Mouse (Mus musculus): ENCODE results near the gene Tmem60.

The Tmem60 gene

GRCm38 (mm10) chr5:20906191-20906590, 24.2 kb downstream of the Tmem60 start:
- DNase-seq (ENCODE audit: low read depth, low spot score), result no peak

- no peak for DNase-seq (ENCODE audit: low read depth, low spot score)
These were observed 29.8 kb downstream of the Tmem60 start for GRCm38 (mm10) chr5:20911741-20912140.

DNA sequence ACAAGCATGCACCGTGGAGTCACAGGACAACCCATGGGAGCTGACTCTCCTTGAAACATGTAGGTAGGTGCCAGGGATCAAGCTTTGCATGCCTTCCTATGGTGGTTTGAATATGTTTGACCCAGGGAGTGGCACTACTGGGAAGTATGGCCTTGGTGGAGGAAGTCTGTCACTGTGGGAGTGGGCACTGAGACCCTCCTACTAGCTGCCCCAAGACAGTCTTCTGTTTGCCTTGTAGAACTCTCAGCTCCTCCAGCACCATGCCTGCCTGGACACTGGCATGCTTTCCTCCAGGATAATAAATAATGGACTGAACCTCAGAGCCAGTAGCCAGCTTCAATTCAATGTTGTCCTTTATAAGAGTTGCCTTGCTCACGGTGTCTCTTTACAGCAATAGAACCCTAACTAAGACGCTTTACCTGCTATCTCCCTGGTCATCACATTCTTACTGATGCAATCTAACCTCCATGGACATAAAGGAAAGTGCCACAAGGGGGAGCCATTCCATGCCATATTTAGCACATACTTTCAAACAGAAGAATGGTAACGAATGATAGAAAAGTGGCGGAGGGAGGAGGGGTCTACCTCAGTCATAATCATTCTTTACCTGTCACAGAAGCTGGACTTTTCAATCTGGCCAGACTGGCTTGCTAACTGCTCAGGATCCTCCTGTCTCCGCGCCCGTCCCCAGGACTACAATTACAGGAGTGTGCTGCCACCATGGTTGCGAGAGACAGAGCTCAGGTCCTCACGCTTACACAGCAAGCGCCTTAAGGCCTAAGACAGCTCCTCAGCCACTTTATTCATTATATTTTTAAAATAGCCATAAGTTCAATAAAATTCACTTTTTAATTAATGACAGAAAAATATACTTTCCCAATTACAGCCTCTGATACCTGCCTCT, 31.6 kb downstream of the Tmem60 start:
- DNase-seq (ENCODE audit: low read depth, low spot score), result peak; percentile 55

DNA sequence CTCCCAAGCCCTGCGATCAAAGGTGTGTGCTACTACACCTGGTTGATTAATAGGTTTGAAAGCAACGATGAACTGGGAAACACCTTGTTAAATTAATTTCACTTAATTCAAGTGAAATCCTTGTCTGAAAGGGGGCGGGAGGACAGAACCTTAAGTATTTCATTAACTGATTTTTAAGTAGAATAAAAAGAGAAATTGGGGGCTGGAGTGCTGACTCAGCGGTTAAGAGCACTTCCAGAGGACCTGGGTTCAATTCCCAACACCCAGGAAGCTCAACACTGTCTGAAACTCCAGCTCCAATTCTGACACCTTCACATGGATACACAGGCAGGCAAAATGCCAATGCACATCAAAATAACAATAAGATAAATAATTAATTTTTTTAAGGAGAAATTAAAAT, 37.0 kb downstream of the Tmem60 start:
- DNase-seq (ENCODE audit: low read depth, low spot score), result no peak

- DNase-seq (ENCODE audit: low read depth, low spot score), result no peak
These were observed 37.6 kb downstream of the Tmem60 start for GRCm38 (mm10) chr5:20919566-20919965.

DNA sequence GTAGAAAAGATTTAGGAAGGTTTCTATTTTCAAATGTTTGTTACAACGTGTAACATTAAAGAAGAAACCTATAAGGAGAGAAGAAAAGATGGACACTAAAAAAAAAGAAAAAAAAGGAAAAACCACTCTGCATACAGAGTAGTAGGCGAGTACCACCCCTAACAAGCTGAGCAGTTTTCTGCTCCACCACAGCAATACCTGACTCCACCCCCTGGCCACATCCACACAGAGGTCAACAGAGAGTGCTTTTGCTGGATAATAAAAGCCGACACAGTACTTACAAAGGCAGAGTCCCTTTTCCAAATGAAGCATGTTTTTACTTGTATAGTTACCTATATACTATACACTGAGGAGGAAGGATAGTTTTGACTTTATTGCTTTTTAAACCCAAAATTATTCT, 42.6 kb downstream of the Tmem60 start:
- DNase-seq (ENCODE audit: low read depth, low spot score), result no peak

DNA sequence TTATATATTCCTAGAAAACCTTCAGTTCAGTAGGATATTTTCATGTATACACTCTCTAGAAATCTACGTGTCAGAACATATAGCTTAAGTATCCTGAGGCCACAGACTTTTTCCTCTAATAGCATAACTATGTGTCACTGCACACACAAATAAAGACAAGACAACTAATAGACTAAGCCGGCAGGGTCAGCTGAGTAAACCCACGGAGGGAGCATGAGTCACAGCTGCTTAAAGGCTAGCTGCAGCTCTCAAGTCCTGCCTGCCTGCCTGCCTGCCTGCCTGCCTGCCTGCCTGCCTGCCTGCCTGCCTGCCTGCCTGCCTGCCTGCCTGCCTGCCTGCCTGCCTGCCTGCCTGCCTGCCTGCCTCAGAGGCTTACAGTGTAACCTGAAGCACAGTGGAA, 43.5 kb downstream of the Tmem60 start:
- no peak for DNase-seq (ENCODE audit: low read depth, low spot score)

- DNase-seq (ENCODE audit: low read depth, low spot score), result no peak
These were observed 47.7 kb downstream of the Tmem60 start for GRCm38 (mm10) chr5:20929669-20930151.

GRCm38 (mm10) chr5:20930430-20930829, 48.4 kb downstream of the Tmem60 start:
- no peak for DNase-seq (ENCODE audit: low read depth, low spot score)

GRCm38 (mm10) chr5:20931300-20931699, 49.3 kb downstream of the Tmem60 start:
- DNase-seq (ENCODE audit: low read depth, low spot score), result no peak

DNA sequence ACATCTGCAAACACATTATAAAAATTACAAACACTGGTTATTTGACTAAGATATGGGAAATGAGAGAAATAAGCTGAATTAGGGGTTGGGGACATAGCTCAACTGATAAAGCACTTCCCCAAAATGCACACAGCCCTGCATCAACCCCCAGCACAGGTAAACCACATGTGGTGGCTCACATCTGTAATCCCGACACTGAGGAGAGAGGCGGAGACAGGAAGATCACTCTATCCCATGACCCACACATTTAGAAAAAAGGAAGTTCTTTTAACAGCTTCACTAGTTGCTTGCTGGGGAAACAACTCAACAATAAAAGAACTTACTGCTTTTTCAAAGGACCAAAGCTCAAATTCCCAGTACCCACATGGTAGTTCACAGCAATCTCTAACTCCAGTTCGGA, 50.6 kb downstream of the Tmem60 start:
- no peak for DNase-seq (ENCODE audit: low read depth, low spot score)

DNA sequence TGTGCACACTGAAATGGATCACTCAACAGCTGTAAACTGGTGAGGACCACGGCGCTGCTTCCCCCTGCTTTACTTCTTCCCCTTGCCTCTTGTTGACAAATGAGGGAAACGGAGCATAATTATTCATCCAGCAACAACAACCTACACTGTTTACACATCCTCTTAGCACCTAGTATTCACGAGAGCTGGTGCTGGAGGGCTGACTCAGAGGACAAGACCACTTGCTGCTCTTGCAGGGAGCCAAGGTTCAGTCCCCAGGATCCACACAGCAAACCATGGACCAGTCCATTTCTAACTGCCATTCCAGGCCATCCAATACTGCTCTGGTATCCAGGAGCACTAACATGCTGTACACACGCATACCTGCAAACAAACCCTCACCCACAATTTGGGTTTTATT, 53.9 kb downstream of the Tmem60 start:
- DNase-seq (ENCODE audit: low read depth, low spot score), result no peak
